Mouse (Mus musculus) cerebellum, postnatal 36 days (tissue): ENCODE measurements around the gene Klf13.
A peak's percentile ranks its signal among the peaks of the same experiment; 100 is the strongest.

Experiments used
- DNase-seq, 2 experiments: peaks; one replicate each; pipeline ENCODE4 v3.0.0; 2021 to 2022; ENCODE audit warnings: mixed read lengths in 2 of 2

Gene Klf13

DNA sequence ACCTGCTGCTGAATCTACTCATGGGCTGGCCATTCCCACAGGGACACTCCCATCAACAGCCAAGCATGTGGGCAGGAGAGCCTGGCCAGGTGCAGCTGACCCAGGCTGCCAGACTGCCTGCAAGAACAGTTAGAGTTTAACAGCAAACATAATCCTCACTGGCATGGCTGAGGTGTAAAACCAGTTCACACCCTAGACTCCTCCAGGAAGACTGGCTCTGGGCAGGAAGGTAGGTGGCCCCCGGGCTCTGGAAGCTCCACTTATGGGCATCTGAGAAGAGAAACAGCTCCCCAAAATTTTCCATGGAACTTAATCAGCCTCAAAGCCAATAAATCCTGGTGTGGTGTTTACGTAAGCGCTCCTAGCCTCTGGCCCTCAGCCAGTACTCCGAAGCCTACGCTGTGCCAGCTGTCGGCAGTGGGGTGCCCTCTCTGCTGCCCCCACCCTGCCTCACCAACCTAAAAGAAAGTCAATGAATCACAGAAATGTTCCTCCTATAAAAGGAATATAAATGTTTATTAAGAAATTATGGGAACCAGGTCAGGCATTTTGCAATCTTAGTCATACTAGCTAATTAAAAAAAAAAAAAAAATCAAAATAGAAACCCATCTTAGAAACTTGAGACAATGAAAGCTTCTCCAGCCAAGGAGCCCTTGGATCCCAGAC is 13.8 kb downstream of the Klf13 start:
- DNase-seq = peak; percentile 71 to 76

DNA sequence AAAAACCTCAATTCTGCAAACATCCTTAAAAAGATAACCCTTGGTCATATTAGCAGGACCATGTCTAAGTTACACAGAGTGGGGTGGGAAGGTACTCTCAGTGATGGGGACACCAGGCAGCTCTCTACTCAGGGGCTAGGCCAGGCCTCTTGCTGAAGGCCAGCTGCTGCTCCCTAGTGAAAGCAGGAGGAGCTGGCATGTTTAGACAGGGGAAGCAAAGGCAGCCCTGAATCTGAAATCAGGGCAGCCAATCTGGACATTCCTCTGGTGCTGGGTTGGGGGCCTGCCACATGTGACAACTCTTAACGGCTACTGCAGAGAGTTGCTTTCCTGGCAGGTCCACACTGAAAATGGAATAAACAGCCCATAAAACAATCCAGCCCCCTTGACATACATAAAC is 14.6 kb downstream of the Klf13 start:
- DNase-seq = no peak

DNA sequence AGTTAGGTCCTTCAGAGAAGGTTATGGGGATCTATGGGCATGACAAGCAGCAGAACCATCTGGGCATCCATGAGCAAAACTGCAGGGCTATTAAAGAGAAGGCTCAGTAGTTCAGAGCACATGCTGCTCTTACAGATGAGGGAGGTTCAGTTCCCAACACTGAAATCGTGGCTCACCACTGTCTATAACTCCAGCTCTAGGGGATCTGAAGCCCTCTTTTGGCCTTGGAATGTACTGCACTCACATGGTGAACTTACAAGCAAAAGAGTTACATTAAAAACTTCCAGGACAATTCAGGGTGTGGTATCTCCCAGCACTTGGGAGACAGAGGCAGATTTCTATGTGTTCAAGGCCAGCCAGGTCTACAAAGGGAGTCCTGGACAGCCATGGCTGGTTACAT is 15.7 kb downstream of the Klf13 start:
- no peak for DNase-seq

DNA sequence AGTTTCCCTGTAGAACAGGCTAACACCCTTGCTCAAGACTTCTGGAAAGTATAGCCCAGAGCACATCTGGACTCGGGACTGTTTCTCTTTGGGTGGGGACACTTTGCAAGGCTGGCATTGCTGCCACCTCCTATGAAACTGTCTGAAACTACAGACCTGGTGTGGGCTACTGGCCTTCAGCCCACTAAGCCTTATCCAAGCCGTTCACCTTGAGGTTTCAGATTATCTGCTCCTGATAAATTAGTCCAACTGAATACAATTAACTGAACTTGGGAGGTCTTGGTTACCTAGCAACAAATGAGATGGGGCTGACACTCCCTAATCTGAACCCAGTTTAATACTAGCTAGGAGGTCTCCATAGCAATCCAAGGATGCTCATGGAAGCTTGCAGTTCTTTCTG is 16.1 kb downstream of the Klf13 start:
- DNase-seq = no peak

DNA sequence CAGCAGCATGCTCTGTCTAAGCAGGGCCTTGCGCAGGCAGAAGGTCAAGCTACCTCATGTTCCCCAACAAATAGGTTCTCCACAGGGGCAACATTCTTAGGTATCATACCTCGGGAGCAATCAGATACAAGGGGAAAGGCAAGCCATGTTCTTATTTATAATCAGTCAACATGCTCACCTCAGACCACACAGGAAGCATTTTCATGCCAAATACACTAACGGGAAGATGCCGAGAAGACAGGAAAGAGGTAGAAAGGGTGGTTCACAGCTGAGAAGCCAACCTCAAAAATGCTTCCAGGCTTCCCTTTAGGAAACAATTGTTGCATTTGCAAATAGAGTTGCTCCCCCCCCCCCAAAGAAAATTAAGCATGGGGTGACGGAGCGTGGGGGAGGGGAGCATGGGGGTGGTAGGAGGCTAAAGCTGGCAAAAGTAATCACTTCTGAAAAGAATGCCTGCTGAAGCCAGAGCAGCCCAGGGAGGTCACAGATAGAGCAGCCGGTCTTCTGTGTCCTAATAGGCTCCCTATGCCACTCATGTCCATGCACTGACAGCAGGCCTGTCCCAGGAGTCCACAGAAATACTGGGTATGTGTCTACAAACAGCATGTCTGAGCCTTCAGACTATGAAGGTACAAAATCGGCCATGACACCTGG is 16.7 kb downstream of the Klf13 start:
- no peak for DNase-seq

DNA sequence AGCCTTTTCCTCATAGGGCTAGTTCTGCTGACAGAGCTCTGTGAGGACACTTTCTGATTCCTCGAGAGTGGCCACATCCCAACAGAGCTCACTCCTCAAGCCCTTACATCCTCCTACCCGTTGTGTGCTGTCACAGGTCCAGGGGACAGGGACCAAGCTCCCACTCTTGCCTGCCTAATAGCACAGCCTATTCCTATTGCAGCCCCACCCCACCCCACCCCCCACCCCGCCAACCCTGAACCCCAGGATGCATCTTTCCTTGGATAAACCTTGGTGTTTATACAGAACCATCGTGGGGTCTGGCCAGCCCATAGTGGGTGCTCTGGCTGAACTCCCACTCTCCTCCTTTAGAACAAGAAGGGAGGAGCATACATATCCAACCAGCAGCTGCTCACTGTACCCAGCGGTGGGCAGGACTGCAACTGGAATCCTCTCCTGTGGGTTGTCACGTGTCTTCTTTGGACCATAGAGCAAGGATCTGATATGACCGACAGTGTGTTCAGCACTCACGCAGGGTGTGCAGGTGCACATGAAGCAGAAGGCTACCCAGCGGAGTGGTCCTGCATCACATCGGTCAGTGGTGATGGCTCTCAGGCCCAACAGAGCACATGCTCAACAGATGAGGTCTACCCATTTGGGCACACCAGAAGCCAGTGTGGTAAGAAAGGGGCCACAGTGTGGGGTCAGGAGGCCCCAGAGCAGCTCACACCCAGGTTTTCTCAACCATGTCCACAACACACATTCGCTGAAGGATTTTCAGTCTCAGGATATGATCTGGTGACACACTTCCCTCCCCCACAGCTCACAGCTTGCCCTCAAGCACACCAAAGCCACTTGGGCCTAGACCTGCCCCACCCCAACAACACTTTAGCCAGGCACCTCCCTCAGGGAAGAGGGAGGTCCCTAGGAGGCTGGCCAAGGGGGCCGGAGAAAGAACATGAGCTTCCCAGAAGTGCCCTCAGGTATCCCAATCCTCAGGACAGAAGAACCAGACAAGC is 19.6 kb downstream of the Klf13 start:
- DNase-seq = no peak

DNA sequence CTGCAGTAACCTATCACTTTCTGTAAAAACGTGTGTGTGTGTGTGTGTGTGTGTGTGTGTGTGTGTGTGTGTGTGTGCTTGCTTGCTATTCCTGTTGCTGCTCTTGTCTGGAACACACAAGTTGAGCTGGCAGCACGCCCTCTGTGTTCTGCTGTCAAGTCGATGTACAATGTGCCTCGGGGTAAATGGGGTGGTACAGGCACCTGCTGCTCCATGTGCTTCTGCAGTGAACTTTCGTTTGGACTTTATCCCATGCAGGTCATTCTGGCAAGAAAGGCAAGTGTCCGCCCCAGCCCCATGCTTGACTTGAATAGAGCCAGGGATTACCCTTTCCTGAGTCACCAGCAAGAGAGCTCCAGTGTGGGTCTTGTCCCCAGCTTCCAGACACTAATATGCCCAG is 21.0 kb downstream of the Klf13 start:
- peak; percentile 69 to 70 for DNase-seq

DNA sequence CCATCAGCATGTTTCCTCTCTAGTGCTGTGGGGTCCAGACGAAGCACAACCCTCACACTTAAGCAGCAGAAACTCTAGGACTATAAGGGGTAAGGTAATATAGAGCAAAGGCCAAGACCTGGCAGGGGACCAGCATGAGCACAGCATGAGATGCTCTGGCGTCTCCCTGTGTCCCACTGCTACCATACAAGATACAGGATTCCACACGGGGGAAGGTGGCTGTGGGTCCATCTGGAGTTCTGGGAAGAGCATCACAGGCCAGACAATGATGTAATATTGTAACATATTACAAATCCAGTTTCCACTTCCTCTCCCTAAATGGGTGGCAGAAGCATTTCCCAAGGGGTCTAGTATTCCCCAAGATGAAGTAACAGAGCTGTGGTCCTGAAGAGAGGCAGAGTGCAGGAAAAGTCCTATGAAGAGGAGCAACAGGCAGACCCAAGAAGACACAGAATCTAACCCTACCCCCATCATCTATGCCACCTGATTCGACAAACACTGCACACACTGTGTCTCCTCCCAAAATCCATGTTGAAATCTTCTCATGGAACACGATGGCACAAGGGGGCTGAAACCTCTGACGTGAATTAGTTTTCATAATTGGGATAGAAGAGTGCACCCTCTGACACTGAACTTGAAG is 22.3 kb downstream of the Klf13 start, which contains the start of gene E030018B13Rik:
E030018B13Rik (plus strand) TSS at position 590 of the 640 bp plus-strand sequence.
- peak; percentile 63 to 65 for DNase-seq

DNA sequence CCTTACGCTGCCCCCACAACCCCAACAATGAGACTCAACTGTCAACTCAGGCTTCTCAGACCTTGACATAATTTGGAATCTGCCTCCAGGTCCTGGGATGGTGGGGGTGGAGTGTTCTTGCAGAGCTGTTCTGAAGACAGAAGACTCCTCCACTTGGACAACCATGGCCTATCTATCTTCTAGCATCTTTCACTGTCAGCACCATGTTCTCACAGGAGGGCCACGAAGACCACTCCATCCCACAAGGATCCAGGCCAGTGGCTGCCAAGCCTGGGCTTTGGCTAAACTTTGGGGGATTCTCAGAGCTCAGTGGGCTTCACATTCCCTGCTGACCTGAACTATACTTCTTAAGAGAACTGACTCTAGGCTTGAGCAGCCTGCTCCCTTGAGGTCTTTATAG is 23.8 kb downstream of the Klf13 start:
- no peak for DNase-seq

DNA sequence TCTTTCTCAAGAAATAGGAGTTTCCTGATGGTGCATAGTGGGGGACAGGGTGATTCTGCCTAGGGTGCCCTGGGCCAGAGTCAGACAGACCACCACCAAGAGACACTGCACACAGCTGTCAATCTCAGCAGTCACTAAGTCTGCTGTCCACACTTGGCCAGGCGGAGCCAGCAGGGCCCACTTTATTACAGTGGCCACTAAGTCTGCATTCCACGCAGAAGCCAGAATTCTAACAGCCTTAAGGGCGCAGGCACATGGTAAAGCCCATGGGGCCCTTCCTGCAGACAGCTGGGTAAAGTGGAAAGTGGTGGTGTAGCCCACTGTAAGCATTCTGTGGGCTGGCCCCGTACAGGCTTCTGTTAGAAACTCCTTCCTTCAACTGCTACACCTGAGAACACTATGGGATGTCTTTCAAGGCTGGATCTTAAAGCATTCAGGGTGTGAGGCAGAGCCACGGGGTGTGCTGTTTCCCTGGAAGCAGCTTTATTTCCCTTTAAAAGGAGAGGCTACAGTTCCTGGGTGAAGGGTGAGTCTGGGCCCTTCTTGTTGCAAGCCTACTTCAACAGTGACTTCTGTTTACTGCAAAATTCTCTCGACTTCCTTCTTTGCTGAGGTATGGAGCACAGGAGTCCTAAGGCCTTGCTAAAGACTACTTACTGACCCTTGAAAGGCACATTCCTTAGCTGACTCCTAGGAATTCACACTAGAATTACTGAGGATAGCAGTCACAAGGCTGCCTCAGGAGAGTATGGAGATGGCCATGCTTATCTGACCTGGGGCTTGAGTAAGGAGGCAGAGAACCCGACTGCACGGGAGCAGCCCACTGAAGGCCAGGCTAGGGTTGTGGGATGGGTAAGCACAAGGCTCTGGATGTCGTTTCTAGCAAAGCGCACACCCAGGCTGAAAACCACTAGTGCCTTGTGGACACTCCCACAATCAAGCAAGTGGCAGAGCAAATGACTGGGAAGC is 24.7 kb downstream of the Klf13 start:
- DNase-seq = no peak

DNA sequence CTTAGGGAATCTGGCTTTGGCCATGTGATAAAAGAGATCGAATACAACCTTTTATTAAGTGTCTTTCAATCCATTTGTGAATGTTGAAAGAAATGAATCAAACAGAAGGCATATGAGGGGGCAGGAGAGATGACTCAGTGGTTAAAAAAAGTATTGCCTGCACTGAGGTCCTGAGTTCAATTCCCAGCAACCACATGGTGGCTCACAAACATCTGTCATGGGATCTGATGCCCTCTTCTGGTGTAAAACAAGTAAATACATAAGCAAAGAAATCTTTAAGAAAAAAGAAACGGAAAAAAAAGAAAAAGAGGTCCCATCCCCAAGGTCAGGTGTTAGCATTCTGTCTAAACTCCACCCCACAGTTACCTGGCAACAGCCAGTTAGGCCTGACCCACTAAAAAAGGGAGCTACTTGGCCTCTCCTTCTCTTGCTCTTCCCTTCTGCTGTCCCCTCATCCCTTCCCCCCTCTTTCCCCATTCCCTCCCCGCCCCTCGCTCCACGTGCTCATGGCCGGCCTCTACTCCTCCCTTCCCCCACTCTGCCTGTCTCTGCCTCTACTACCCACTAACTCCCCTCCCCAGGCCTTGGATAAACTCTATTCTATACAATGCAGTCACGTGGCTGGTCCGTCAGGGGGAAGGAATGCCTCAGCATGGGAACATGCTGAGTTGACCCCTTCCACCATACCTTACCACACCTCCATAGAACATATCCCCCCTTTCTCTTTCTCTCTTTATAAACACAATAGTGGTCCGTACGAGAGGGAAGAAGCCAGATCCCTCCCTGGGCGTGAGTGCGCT is 25.6 kb downstream of the Klf13 start:
- no peak for DNase-seq

DNA sequence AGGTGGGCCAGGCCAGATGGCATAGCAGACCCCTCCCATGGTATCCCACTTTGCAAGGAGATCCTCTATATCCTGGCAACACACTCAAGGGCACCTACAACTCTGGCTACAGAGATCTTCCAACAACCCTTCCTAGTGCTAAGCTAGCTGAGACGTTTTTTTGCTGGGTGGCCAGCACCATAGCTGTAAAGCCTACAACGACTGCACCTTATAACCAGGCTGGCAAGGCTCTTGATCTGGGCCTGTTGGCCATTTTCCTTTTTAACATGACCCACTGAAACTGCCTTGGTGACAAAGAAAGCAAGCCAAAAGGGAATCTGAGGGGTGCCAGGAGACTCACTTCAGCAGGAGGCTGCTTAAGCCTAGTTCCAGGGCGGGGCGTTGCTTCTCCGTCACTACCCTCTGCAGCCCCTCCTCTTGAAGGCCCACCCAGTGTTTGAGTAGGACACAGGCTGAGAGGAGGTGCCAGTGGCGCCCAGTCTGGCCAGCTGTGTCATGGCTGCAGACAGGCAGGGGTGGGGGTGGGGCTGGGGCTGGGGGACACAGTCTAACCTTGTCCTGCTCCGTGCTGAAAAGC is 26.4 kb downstream of the Klf13 start:
- DNase-seq = peak in 1 of 2 experiments; percentile 65

DNA sequence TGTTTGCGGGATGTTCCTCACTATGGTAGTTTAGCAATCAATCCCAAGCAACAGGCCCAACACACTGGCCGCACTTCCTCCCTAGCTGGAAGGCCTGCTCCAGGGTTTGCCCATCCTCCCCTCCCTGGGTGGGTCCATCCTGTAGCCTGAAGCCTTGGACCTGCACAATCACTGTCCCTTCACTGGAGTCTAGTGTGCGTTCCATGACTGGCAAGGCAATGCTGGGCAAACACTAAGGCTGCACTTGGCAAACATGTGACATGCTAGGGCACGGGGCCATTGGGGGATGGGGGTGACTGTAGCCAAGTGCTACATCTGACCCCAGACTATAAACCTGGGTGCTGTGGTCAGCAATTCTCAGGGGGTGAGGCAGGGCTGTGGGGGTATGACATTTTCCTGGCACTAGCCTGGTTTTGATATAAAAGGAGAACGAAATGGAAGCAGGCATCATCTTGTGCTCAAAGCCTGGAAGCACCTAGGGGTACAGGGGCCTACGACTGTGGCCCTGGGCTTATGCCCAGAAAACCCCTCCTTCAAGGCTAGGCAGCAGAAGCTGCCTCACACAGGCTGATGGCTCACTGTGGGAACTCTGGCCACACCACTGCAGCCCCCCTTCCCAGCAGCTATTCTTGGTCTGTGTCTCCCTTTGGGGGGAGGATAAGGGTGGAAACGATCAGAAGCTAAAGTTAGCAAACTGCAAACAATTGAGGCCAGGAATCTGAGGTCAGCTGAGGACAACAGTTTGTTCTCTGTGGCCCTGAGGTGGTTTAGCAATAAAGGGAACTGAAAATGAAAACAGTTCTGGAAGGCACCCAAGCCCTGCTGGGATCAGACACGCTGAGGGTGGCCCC is 27.1 kb downstream of the Klf13 start:
- DNase-seq = peak; percentile 52 to 55

DNA sequence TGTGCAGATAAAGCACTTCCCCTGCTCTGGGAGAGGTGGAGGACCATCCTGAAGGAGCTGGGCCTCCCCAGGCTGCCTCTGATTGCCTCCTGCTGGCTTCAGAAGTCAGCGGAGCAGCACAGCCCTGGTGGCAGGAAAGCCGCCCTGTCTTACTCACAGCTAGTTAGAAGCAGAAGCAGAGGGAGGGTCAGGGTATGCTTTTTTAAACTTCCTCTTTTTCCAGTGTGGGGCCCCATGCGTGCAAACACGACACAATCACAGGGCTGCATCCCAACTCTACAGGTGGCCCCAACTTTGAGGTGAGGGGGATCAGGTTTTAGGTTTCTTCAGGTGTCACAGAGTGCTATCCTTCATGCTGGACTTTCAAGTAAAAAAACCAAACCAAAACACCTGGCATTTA is 27.8 kb downstream of the Klf13 start:
- DNase-seq = no peak

DNA sequence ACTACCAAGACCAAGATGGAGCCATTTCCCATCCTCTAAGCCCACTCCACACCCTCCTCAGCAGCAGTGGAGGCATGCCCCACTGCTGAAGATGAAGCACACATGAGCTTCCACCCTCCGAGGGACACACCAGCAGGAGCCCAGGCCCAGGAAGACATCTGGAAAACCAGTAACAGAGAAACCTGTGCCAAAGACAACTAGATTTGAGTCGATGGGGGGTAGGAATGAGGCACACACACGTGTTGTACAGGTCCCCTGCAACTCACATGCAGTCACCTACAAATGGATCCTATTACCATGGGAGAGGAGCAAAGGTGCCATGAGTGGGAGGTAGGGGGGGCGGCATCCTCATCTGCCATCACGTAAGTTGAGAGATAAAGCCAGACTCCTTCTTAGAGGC is 28.5 kb downstream of the Klf13 start:
- no peak for DNase-seq

DNA sequence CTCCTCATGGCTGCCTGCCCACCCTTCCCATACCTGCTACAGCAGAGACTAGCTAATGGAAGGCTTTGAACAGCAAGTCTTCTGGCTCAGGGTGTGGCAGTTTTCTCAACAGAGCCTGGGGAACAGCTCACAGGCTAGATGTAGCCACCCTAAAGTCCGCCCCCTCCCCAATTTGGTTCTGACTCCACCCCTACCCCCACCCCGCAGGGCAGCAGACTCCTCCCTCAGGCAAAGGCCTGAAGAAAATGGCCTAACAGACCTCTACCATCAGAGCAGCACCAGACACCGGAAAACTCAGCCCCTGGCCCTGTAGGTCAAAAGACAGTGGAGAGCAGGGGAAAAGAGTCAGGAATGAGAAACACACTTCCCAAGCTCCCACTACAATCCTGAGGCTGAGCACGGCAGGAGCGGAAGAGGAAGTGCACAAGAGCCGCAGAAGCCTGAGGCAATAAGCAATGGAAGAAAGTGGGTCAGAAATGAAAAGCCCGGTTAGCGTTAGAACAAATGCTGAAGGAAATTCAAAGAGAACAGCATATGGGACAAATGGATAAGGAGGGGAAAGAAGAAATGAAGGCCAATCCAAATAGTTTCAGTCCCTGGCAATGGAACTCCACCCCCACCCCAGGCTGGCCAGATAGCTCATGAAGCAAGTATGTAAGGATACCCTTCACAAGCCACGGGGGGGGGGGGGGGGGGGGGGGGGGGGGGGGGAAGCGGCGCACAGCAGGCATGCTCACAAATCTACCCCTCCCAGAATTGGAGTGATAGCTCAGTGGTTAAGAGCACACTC is 30.0 kb downstream of the Klf13 start:
- no peak for DNase-seq

DNA sequence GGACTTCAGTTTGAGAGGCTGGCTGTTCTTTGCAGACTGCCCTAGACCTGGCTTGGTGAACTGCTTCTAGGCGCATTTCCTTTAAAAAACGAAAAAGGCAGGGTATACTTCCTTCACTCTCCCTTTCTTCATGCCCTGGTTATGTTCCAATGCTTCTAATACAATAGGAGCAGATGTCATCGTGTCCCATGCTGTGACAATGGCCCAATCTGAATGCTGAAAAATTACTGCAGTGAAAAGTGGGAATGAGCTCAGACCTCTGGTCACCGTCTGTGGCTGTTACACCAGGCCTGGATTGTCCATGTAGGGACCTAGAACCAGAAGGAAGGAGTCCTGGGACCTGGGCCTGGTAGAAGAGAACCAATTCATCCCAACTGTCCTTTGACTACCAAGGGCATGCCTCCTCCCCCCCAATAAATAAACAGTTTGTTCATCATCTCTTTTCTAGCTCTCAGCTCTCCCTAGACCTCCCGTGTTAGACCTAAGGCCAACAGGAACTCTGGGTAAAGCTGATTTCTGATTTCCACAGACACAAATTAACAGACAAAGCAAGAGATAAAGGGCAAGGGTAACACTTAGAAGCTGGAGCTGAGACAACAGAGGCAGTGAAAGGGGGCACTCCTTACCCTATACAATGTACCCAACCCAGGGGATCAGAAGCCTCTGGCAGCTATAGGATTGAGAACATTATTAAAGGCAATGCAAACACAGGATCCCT is 30.8 kb downstream of the Klf13 start:
- DNase-seq = peak; percentile 63 to 81

DNA sequence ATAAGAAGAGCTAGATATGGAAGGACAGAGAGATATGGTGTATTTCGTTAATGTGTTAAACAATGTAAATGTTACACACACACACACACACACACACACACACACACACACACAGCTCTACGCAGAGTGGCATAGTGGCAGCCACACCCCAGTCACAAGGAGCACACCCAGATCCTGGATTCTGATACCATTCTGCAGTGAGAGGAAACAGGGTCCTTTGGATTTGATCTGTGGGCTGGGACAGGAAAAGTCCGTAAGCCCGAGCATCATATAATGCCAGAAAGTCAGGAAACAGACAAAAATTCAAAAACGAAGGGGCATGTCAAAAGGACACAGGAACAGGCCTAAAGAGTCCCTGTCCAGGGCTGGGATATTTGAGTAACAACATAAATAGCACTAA is 33.1 kb downstream of the Klf13 start:
- DNase-seq = no peak
